Mouse (Mus musculus): ENCODE results near the gene Omt2a. TPM values are rescaled to one million over a fixed set of nuclear protein-coding genes. Genes with fewer than 3 reads are reported as not detected.
"Not testable (repeated sequence)": the region's sequence is repeated elsewhere in the genome, so short reads cannot be mapped to it uniquely, and the experiment has no call there.

Gene Omt2a
- polyA plus RNA-seq, 1 experiment from 2014 or later, result not detected

GRCm38 (mm10) chr9:78347004-78347403, 32.4 kb upstream of the Omt2a start:
- no peak overlapping the region for H3K9ac ChIP-seq
- H3K4me1 ChIP-seq, result no peaks in the 10 kb centered on the region
- WGBS, result 60% methylated on average over 3 of the region's 3 CpGs
- ATAC-seq (replicated peaks; ENCODE audit: low FRiP score), result no peak
- H3K4me2 ChIP-seq, result no peak overlapping the region
- H3K4me3 ChIP-seq (replicated peaks), result no peak overlapping the region
- no peaks in the 10 kb centered on the region for H3K9me3 ChIP-seq (replicated peaks)
- H3K36me3 ChIP-seq, result no peaks in the 10 kb centered on the region
- no peaks in the 10 kb centered on the region for H3K27me3 ChIP-seq
- H3K27ac ChIP-seq, result no peak overlapping the region

GRCm38 (mm10) chr9:78345235-78345634, 30.6 kb upstream of the Omt2a start:
- ATAC-seq (replicated peaks; ENCODE audit: low FRiP score); H3K27me3 ChIP-seq; H3K27ac ChIP-seq; H3K4me3 ChIP-seq (replicated peaks); H3K4me1 ChIP-seq; H3K9ac ChIP-seq; H3K9me3 ChIP-seq (replicated peaks); H3K4me2 ChIP-seq; H3K36me3 ChIP-seq: not testable (repeated sequence)
- WGBS, result 62% methylated on average over 4 of the region's 4 CpGs

- not testable (repeated sequence) for H3K4me2 ChIP-seq; H3K9ac ChIP-seq; H3K4me1 ChIP-seq; H3K9me3 ChIP-seq (replicated peaks); H3K27me3 ChIP-seq; H3K27ac ChIP-seq; H3K36me3 ChIP-seq; H3K4me3 ChIP-seq (replicated peaks)
- 79% methylated on average over 9 of the region's 9 CpGs for WGBS
- ATAC-seq (replicated peaks; ENCODE audit: low FRiP score), result 0 out of 2 replicates have a peak, but pooled peaks have one; percentile 30
Observed at GRCm38 (mm10) chr9:78343055-78343454, 28.5 kb upstream of the Omt2a start.

GRCm38 (mm10) chr9:78342494-78342893, 27.9 kb upstream of the Omt2a start:
- H3K4me2 ChIP-seq, result not testable (repeated sequence)

GRCm38 (mm10) chr9:78340324-78340723, 25.7 kb upstream of the Omt2a start:
- H3K27ac ChIP-seq; H3K4me1 ChIP-seq; H3K9ac ChIP-seq; H3K4me2 ChIP-seq; H3K4me3 ChIP-seq (replicated peaks); H3K9me3 ChIP-seq (replicated peaks); H3K36me3 ChIP-seq; H3K27me3 ChIP-seq: not testable (repeated sequence)
- ATAC-seq (replicated peaks; ENCODE audit: low FRiP score), result 0 out of 2 replicates have a peak, but pooled peaks have one; percentile 31
- WGBS, result 18% methylated on average over 8 of the region's 8 CpGs

More at GRCm38 (mm10) chr9:78342494-78342893, 27.9 kb upstream of the Omt2a start:
- not testable (repeated sequence) for H3K4me1 ChIP-seq; H3K27me3 ChIP-seq; H3K9me3 ChIP-seq (replicated peaks); H3K27ac ChIP-seq; H3K9ac ChIP-seq; H3K4me3 ChIP-seq (replicated peaks); H3K36me3 ChIP-seq
- WGBS, result 85% methylated on average over 4 of the region's 4 CpGs
- 0 out of 2 replicates have a peak, but pooled peaks have one; percentile 64 for ATAC-seq (replicated peaks; ENCODE audit: low FRiP score)

- H3K4me1 ChIP-seq; H3K27me3 ChIP-seq; H3K27ac ChIP-seq; H3K36me3 ChIP-seq; H3K9ac ChIP-seq; H3K9me3 ChIP-seq (replicated peaks); H3K4me2 ChIP-seq; H3K4me3 ChIP-seq (replicated peaks): not testable (repeated sequence)
- ATAC-seq (replicated peaks; ENCODE audit: low FRiP score), result 0 out of 2 replicates have a peak, but pooled peaks have one; percentile 33
Observed at GRCm38 (mm10) chr9:78337050-78337449, 22.5 kb upstream of the Omt2a start.

- not testable (repeated sequence) for H3K27me3 ChIP-seq; H3K9me3 ChIP-seq (replicated peaks); ATAC-seq (replicated peaks; ENCODE audit: low FRiP score); H3K36me3 ChIP-seq; H3K4me2 ChIP-seq; H3K9ac ChIP-seq; H3K27ac ChIP-seq; H3K4me3 ChIP-seq (replicated peaks); H3K4me1 ChIP-seq
- 76% methylated on average over 1 of the region's 1 CpGs for WGBS
Observed at GRCm38 (mm10) chr9:78327289-78327688, 12.7 kb upstream of the Omt2a start, which contains the start of gene Omt2b. TSS of gene Omt2b (plus strand) at chr9:78327589.

- Histone ChIP-seq H3K9me3 (replicated peaks) (no peaks in the 10 kb centered on the region), H3K9ac (no peak overlapping the region), H3K36me3 (no peaks in the 10 kb centered on the region), H3K27ac (no peak overlapping the region), H3K27me3 (no peaks in the 10 kb centered on the region), H3K4me1 (no peaks in the 10 kb centered on the region), H3K4me3 (replicated peaks) (no peak overlapping the region), H3K4me2 (no peak overlapping the region)
- no peak for ATAC-seq (replicated peaks; ENCODE audit: low FRiP score)
- WGBS, result 21% methylated on average over 1 of the region's 1 CpGs
Observed at GRCm38 (mm10) chr9:78319499-78319898, 4.9 kb upstream of the Omt2a start.

- 87% methylated on average over 3 of the region's 3 CpGs for WGBS
- H3K9me3 ChIP-seq (replicated peaks); H3K4me2 ChIP-seq; H3K27me3 ChIP-seq; ATAC-seq (replicated peaks; ENCODE audit: low FRiP score); H3K4me1 ChIP-seq; H3K9ac ChIP-seq; H3K4me3 ChIP-seq (replicated peaks); H3K36me3 ChIP-seq; H3K27ac ChIP-seq: not testable (repeated sequence)
Observed at GRCm38 (mm10) chr9:78308122-78308521, 6.5 kb downstream of the Omt2a start.

- WGBS, result 52% methylated on average over 1 of the region's 1 CpGs
- H3K9me3 ChIP-seq (replicated peaks); H3K4me1 ChIP-seq; H3K27ac ChIP-seq; H3K4me3 ChIP-seq (replicated peaks); ATAC-seq (replicated peaks; ENCODE audit: low FRiP score); H3K27me3 ChIP-seq; H3K36me3 ChIP-seq; H3K9ac ChIP-seq; H3K4me2 ChIP-seq: not testable (repeated sequence)
Observed at GRCm38 (mm10) chr9:78299143-78299542, 15.5 kb downstream of the Omt2a start.

GRCm38 (mm10) chr9:78298232-78298631, 16.4 kb downstream of the Omt2a start:
- ATAC-seq (replicated peaks; ENCODE audit: low FRiP score), result no peak

GRCm38 (mm10) chr9:78296089-78296488, 18.5 kb downstream of the Omt2a start:
- H3K27me3 ChIP-seq; ATAC-seq (replicated peaks; ENCODE audit: low FRiP score); H3K4me1 ChIP-seq; H3K9me3 ChIP-seq (replicated peaks); H3K9ac ChIP-seq; H3K36me3 ChIP-seq; H3K27ac ChIP-seq; H3K4me2 ChIP-seq; H3K4me3 ChIP-seq (replicated peaks): not testable (repeated sequence)
- 14% methylated on average over 6 of the region's 6 CpGs for WGBS

More at GRCm38 (mm10) chr9:78298232-78298631, 16.4 kb downstream of the Omt2a start:
- H3K4me3 ChIP-seq (replicated peaks), result no peak overlapping the region
- no peak overlapping the region for H3K9ac ChIP-seq
- H3K9me3 ChIP-seq (replicated peaks), result no peaks in the 10 kb centered on the region
- WGBS, result 86% methylated on average over 1 of the region's 1 CpGs
- no peak overlapping the region for H3K4me2 ChIP-seq
- no peaks in the 10 kb centered on the region for H3K27me3 ChIP-seq
- no peaks in the 10 kb centered on the region for H3K36me3 ChIP-seq
- H3K4me1 ChIP-seq, result no peaks in the 10 kb centered on the region
- H3K27ac ChIP-seq, result no peak overlapping the region

GRCm38 (mm10) chr9:78294781-78295180, 19.8 kb downstream of the Omt2a start:
- H3K9me3 ChIP-seq (replicated peaks); H3K4me3 ChIP-seq (replicated peaks); H3K27me3 ChIP-seq; H3K4me2 ChIP-seq; H3K27ac ChIP-seq; H3K4me1 ChIP-seq; H3K9ac ChIP-seq; H3K36me3 ChIP-seq: not testable (repeated sequence)
- ATAC-seq (replicated peaks; ENCODE audit: low FRiP score), result peak; percentile 38; the same call in 1 of the 2 replicates
- 68% methylated on average over 7 of the region's 7 CpGs for WGBS
